Mouse (Mus musculus) mouse trophoblast stem cell (cell line): Measurements from ENCODE around the gene Vash2.

Experiments used
- in situ Hi-C, 2 experiments: fragments of 300-500 bp; cut with MseI, MboI; formaldehyde crosslinking; loops; 2 replicates in 1 of 2; 3 replicates in 1 of 2; pipeline ENCODE4 v1.15.1; 2025

Vash2 gene

DNA sequence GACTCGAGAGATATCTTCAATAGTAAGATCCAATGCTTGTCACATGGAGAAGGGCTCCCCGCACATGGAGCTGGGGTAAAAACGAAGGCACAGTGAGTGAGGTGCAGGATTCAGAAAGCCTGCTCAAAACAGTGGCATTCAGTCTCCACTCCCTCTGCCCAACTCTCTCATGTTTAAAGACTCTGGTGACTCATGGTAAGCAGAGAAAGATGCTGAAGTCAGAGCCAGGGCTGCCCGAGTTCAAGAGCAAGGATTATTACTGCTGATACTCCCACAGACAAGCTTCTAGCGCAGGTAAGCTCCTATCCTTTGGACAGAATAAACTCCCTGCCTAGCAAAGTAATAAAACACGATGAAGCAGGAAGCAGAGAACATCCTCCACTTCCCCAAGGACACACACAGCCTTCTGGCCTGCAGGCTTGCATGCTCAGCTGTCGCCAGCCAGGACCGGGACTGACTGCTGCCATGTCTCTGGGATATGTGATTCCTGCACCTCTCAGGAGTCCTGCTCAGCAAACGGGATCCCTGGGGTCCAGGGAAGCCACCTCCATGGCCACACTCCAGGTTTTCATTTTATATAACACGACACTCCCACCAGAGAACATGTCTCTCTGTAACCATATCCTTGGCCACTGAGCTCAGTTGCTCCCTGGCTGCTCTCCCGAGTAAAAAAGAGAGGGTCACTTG lies 2.1 kb downstream of the Vash2 start:
- in situ Hi-C loops = no loop called here

DNA sequence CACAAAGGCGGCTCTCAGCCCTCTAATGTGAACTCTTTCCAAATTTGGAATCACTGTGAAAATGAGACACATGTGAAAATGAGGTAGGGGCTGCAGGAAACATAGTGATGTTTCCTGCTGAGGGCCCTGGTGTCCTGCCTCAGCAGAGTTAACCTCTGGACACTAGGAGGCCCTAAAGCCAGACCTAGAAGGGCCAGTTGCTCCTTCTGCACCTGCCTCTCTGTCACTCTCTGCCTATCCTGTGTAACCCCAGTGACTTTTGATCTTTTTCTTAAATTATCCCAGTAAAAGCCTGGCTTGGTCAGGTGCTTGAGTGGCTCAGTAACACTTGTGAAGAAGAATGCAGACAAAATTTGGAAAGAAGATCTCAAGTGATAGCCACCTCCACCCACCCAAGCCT lies 4.3 kb downstream of the Vash2 start:
- in situ Hi-C loops = no loop called here

DNA sequence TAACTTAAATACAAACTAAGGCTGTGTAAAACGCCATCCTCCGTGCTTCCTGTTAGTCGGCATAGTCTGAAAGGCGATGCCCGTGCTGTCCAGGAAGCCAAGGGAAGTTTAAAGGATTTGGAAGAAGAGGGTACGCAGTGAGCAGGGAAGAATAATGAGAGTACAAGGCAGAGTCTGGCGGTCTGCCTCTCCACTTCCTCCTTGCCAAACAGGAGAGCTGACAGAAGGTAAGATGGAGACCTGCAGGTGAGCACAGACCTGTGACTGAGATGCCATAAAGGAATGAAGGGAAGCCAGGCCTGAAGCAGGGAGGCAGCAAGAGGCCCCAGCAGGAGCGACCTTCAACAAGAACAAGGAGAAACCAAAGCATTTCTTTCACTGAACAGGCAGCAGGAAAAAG lies 4.9 kb downstream of the Vash2 start:
- in situ Hi-C loops = no loop called here

DNA sequence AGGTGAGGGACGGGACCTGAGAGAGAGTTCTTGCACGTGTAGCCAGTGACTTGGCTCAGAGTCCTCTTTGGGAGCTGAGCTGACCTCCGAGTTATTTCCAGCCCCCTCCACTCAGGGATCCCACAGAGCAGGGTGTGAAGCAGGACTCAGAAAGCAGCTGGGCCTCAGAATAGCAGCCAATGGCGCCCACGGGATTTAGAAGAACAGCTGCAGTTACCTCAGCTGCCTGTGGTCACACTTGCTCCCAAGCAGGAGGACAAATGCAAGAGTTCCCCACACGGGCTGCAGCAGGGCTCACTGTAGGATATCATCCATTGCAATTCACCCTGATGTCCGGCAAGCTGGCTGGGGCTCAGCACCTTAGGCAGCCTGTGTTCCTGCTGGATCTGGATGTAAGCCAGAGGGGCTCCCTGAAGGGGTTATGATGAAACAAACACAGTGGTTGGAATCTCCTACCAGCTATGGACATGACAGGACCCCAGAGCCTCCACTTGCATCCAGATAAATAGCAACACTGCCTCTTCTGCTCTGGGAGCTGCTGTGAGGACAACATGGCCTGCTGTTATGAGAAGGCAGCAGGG lies 6.4 kb downstream of the Vash2 start:
- in situ Hi-C loops = no loop called here

DNA sequence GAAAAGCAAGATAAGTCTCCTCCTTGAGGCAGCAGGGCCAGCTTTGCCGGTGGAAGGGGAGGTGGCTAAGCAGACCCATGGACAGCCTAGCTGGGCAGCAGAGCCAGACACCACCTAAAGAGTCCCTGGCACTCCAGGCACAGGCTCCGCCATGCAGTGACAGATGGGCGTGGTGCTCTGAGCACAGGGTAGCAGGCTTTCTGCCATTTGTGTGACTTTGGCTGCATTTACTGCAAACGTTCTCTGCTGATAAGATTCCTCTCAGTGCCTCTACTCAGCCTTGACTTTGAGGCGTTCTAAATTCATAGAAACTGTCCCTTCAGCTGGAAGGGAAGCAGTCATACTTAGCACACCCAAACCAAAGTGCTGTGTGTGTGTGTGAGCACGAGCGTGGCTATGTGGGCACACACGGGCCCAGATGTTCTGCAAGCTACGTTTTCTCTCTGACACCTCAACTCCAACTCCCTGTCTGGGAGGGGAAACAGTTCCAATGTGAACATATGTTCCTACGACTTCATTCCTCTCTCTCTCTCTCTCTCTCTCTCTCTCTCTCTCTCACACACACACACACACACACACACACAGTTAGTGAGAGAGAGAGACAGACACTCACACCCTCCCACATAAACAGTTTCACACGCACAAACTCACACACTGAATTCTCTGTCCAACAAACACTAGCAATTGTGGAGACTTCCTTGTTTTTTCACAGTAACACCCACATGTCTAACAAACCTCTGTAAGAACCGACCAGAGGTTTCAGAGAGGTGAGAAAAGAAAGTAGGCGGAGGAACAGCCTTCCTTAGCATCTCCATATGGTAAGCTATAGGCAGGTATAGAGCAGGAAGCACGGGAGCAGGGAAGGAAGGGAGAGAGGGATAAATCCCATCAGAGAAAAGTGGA lies 7.1 kb downstream of the Vash2 start:
- in situ Hi-C loops = no loop called here

DNA sequence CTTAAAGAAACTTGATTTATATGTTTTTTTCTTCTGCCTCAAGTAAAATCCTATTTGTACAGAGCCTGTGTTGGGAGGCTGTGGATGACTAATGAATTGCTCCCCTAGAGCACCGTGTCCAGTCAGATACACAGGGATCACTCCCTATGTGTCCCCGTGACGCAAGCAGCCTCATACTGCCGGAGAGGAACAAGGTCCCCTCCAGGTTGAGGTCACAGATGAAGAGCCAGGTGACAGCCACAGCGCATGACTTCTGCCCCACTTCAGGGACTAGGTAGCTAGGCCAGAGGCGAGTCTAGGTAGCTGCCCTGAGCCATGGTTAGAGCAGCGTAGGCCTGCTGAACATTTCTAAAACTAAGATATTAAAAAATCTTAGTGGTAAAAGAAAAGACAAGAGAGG lies 11.1 kb downstream of the Vash2 start:
- in situ Hi-C loops = no loop called here

DNA sequence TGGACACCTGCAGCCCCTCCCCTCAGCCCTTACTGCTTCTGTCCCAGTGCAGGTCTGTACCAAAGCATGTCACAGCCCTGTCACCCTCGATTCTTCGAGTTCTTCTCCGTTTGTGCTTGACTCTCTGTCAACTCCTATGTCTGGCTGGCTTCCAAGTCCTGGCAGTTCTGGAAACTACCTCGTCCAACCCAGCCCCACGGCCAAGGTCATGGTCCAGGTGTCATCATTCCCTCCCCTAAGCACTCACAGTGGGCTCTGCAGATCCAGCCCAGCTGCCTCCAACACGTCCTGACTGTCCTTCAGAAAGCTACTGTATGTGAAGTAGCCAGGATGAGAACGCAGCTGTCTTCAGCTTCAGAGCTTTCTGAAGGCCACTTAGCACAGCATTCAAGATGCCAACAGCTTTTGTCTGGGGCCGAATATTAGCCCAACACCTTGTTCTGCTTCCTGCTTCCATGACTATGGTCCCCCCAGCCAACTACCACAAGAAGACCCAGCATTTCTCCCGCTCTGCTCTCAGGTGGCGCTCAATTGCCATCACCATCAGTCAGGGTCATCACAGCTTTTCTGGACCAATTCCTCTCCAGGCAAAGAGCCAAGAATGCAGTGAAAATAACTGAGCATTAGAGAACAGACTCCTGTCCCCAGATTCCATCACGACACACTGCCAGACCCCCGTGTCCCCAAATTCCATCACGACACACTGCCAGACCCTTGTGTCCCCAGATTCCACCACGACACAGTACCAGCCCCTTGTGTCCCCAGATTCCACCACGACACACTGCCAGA lies 13.9 kb downstream of the Vash2 start:
- in situ Hi-C loops = no loop called here

DNA sequence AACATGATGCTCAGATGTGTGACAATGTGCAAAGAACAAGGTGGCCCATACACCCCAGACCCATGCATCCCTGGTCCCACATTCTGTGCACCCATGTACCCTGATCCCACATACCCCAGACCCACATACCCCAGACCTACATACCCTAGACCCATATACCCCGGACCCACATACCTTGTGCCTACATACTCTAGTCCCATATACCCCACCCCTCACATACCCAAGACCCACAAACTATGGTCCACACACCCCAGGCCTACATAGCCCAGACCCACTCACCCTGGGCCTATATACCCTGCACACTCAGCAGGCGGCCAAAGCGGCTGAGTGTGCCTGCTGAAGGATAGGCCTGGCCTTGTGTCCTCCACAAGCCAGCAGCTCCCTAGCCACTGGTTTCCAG lies 16.3 kb downstream of the Vash2 start:
- in situ Hi-C loops = no loop called here

DNA sequence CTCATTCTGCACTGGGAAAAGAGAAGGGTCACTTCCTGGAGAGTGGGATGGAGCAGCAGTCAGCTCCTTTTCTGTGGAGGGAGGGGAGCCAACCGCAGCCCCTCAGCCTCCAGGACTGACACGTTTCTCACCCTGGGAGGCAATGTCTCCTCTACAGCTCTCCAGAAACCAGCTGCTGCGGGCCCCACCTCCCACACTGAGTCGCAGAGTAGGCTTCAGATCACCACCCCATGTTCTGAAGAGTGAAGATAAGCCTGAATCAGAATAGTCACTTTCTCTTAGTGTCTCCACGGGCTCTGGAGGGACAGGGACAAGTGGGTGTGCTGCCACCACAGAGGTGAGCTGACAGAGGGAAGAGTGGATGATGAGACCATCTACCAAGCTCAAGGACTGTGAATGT lies 20.3 kb downstream of the Vash2 start:
- in situ Hi-C loops = no loop called here

DNA sequence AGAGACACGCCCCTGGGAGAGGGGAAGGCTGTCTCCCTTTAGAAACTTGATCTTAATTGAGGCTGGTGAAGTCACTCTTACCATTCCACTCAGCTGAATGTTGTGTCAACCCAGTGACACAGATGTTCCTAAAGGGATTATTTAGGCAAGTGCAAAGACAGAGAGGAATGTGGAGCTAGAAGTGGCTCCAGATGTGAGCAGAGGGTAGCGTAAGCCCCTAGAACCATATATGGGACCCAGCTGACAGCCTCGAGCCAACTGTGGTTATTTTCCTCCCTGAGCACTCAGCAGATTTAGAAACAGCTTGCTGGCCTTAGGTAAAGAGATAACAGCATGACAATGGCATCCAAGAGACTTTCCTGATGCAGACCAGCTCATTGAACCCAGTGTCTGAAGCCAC lies 26.1 kb downstream of the Vash2 start:
- in situ Hi-C loops = no loop called here

DNA sequence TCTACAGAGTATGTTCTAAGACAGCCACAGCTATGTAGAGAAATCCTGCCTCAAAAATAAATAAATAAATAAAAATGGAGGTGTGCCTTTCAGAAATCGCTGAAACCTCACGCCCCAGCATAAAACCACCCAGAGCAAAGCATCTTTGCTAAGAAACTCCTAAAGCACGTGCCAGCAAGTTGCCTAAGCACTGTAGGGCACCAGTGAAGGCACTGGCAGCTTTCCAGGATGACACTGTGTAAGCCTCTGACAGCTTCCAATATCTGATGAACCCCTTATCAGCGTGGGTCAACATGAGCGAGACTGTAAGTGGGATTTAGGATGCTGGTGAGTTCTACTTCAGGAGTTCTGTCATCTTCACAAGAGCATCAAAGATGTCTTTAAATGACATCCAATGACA lies 28.1 kb downstream of the Vash2 start:
- in situ Hi-C loops = no loop called here

DNA sequence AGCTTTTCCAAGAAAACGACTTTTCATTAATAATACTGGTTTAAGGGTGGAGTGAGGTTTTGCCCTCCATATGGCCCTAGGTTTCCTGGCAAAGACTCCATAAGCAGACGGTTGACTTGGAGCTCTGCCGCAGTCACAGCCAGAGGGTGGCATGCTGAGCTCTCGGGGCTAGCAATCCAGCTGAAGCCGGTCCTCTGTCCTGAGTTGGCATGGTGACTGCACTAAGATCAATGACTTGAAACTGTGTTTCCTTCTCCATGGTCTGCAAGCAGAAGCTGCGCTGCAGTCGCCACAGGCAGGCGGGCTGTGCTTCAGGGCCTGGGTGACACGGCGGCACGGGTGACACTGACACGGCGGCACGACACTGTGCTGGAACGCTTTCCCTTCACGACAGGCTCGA lies 30.2 kb downstream of the Vash2 start:
- in situ Hi-C loops = loop anchor here in 1 of 2 experiments (10.0 kb wide), 1 partner anchor 46 kb away; no protein-coding TSS in a partner anchor

DNA sequence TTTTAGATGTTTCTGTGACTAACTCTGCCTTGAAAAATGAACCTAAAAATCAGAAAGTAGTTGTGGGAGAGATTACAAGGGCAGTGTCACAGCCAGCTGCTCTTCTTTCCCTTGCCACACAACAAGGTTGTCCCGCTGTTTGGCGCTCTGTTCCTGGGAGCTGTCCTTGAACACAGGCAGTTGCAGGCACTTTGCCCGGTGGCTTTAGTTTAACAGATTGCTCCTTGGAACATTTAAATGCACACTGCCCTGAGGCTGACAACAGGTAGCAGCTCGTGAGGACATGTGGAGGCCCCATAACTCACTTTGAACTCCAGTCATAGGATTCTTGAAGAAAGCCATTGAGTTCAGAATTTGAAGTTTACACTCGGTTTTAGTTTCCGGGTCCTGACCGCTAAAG lies 30.7 kb downstream of the Vash2 start:
- in situ Hi-C loops = loop anchor here in 1 of 2 experiments (10.0 kb wide), 1 partner anchor 46 kb away; no protein-coding TSS in a partner anchor

DNA sequence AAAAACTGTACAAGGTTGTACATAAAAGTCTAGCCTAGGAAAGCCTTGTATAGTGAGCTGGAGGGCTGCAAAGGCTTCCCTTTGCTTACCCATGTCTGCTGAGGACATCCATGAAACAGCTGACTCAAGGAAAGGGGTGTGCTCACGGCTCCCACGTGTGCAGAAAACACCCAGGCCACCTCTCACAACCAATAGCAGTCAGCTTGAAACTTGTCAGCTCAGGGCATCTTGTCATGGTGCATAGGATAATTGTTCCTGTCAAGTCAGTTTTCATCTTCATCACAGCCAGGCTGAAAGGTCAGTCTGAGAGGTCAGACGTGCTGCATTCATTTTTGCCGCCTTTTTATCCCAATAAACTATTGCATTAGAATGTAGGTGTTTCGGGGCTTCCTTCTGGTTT lies 31.1 kb downstream of the Vash2 start:
- in situ Hi-C loops = loop anchor here in 1 of 2 experiments (10.0 kb wide), 1 partner anchor 47 kb away; no protein-coding TSS in a partner anchor

DNA sequence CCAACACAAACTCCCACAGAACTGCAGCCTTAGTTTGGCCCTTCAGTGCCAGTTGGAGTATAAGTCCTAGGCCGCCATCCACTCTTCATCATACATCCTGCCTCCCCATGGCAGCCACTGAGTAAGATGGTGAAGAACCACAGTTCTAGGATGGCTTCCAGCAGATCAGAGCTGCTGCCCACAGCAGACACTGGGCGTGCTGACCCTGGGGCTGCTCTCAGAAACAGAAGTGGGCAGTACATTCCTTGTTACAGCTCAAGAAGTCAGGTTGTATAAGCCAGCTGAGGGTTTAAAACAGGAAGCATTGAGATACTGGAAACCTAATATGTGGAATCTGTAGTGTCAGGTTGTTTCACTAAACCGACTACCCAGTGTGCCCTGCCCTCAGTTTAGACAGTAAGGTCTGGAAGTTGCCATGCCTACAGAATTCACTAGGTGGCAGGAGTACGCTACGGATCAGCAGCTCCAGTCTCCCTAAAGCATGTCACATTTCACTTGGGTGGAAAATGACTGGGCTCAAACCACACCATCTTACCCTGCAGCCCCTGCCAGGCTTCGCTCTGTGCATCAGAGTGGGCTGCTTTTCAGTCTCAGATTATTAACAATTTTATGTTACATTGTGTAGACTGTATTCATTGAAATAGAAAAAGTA lies 34.9 kb downstream of the Vash2 start:
- in situ Hi-C loops = loop anchor here in 1 of 2 experiments (10.0 kb wide), 1 partner anchor 51 kb away; no protein-coding TSS in a partner anchor

DNA sequence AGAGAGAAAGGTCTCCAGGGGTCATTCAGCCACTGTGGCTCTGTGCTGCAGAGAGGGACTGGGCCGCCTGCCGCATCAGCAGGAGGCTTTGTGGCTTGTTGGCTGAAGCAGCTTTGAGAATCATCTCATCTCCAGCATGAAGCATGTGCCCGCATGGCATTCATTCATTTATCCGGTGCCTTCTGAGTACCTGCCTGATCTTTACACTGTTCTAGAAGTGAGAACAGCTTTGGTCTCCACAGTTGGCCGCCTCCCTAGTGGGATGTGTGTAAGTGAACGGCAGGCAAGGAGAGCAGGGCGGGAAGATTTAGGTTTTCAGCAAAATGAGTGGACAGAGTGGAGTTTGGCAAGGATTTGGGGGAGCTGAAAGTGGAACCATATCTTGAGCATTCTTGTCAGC lies 39.3 kb downstream of the Vash2 start:
- in situ Hi-C loops = loop anchor here in 1 of 2 experiments (10.0 kb wide), 1 partner anchor 55 kb away; no protein-coding TSS in a partner anchor

DNA sequence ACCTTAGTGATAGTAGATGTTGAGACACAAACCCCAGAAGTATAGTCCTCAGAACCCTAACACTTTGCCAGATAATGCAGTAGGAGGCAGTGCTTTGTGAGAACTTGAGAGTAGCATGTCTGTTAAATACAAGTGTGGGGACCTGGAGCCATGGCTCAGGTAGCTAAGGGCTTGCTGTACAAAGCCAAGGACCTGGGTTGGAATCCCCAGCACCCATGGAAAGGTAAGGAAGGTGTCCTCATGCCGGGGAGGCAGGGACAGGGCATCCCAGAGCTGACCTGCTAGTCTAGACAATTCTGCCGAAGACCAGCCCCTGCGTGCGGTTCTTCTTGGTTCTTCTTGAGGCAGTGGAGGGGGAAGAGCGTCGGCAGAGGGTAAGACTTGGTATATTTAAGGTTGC lies 48.9 kb downstream of the Vash2 start:
- in situ Hi-C loops = no loop called here

DNA sequence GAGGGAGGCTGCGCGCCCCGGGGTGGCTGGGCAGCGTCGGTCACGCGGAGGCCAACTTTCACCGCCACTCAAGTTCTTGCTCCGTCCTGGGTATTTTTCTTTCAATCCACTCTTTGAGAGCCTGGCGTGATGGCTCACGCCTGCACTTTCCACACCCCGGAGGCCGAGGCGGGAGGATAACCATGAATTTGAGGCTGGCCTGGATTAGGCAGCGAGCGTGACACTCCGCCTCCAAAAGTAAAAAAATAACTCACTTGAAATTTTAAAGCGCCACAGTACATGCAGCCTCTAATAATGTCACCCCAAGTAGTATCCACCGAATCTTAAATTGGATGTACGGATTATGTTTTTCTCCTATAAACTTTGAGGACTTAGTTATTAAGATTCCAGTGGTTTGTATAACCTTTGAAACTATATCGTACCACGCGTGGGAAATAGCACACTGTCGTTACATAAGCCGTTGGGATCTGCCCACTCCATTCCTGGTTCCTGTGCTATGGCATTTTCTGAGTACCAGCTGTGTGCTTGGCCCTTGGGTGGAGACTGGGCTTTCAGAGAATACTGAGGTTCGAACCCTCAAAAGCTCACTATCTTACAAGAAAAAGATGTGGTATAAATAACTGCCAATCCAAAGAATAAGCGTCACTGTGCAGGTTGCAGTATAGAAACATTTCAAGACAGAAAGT lies 49.9 kb downstream of the Vash2 start:
- in situ Hi-C loops = no loop called here

DNA sequence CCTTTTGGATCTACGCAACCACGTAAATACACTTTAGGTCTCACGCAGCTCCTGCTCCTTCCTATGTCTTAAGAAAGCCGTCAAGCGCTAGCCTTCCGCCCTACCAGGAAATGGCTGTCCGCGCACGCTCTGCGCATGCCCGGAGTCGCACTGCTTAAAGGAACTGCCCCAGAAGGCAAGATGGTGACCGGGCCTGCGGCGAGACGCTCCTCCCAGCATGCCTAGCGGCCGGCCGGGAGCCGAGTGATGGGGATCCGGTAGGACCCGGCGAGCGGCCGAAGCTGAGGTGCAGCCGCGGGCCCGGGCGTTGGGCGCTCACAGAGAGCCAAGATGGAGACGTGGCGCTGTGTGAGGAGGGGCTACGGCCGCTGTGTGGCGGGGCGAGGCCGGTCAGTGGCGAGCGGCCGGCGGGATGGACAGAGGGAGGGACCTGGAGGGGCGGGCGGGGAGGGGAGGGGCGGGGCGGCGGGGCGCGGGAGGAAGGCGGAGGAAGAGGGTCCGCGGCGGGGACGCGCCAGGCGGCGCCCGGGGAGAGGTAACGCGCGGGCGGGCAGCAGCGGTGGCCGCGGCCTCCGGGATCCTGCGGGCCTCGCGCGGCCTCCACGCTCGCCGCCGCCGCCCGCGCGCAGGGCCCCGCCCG lies 50.6 kb downstream of the Vash2 start:
- in situ Hi-C loops = no loop called here
